Mouse (Mus musculus): ENCODE results near the gene Usb1.
"Not testable (repeated sequence)": the region's sequence is repeated elsewhere in the genome, so short reads cannot be mapped to it uniquely, and the experiment has no call there.

Usb1 gene

GRCm38 (mm10) chr8:95369581-95370326, 37.7 kb downstream of the Usb1 start:
- no peak for DNase-seq (ENCODE audit: extremely low read depth, insufficient read length, low spot score)

GRCm38 (mm10) chr8:95373389-95374002, 41.4 kb downstream of the Usb1 start:
- no peak for DNase-seq (ENCODE audit: extremely low read depth, insufficient read length, low spot score)

GRCm38 (mm10) chr8:95374429-95374828, 42.3 kb downstream of the Usb1 start:
- no peak for DNase-seq (ENCODE audit: extremely low read depth, insufficient read length, low spot score)

- no peak for DNase-seq (ENCODE audit: extremely low read depth, insufficient read length, low spot score)
Measured at GRCm38 (mm10) chr8:95375374-95375930, 43.4 kb downstream of the Usb1 start.

- no peak for DNase-seq (ENCODE audit: extremely low read depth, insufficient read length, low spot score)
Measured at GRCm38 (mm10) chr8:95376309-95376999, 44.4 kb downstream of the Usb1 start.

GRCm38 (mm10) chr8:95377101-95377500, 45.0 kb downstream of the Usb1 start:
- DNase-seq (ENCODE audit: extremely low read depth, insufficient read length, low spot score) = no peak

- DNase-seq (ENCODE audit: extremely low read depth, insufficient read length, low spot score) = no peak
Measured at GRCm38 (mm10) chr8:95377863-95378291, 45.8 kb downstream of the Usb1 start.

GRCm38 (mm10) chr8:95378928-95379327, 46.8 kb downstream of the Usb1 start:
- DNase-seq (ENCODE audit: extremely low read depth, insufficient read length, low spot score) = not testable (repeated sequence)

- no peak for DNase-seq (ENCODE audit: extremely low read depth, insufficient read length, low spot score)
Measured at GRCm38 (mm10) chr8:95380953-95381352, 48.9 kb downstream of the Usb1 start.

- no peak for DNase-seq (ENCODE audit: extremely low read depth, insufficient read length, low spot score)
Measured at GRCm38 (mm10) chr8:95381595-95381994, 49.5 kb downstream of the Usb1 start.

GRCm38 (mm10) chr8:95384501-95384900, 52.4 kb downstream of the Usb1 start:
- no peak for DNase-seq (ENCODE audit: extremely low read depth, insufficient read length, low spot score)

- DNase-seq (ENCODE audit: extremely low read depth, insufficient read length, low spot score) = peak; percentile 55
Measured at GRCm38 (mm10) chr8:95386037-95386436, 54.0 kb downstream of the Usb1 start.

- DNase-seq (ENCODE audit: extremely low read depth, insufficient read length, low spot score) = no peak
Measured at GRCm38 (mm10) chr8:95387221-95387620, 55.1 kb downstream of the Usb1 start.

- DNase-seq (ENCODE audit: extremely low read depth, insufficient read length, low spot score) = no peak
Measured at GRCm38 (mm10) chr8:95387936-95388335, 55.9 kb downstream of the Usb1 start.

- no peak for DNase-seq (ENCODE audit: extremely low read depth, insufficient read length, low spot score)
Measured at GRCm38 (mm10) chr8:95390312-95390711, 58.2 kb downstream of the Usb1 start.

- DNase-seq (ENCODE audit: extremely low read depth, insufficient read length, low spot score) = no peak
Measured at GRCm38 (mm10) chr8:95391101-95391500, 59.0 kb downstream of the Usb1 start.

GRCm38 (mm10) chr8:95392604-95393003, 60.5 kb downstream of the Usb1 start:
- DNase-seq (ENCODE audit: extremely low read depth, insufficient read length, low spot score) = no peak

- DNase-seq (ENCODE audit: extremely low read depth, insufficient read length, low spot score) = no peak
Measured at GRCm38 (mm10) chr8:95395186-95395918, 63.3 kb downstream of the Usb1 start.

GRCm38 (mm10) chr8:95396752-95397151, 64.7 kb downstream of the Usb1 start:
- DNase-seq (ENCODE audit: extremely low read depth, insufficient read length, low spot score) = no peak

All from 3134 (cell line).